Mouse (Mus musculus): ENCODE measurements around the gene Olfr1513. TPM values are rescaled to one million over a fixed set of nuclear protein-coding genes. Genes with fewer than 3 reads are reported as not detected.

Olfr1513 gene
- polyA plus RNA-seq (2014; fragmentation: Illumina TruSeq; extraction: RNeasy Lipid Tissue Mini Kit (QIAGEN cat#74804); ENCODE audit: low replicate concordance): not detected

DNA sequence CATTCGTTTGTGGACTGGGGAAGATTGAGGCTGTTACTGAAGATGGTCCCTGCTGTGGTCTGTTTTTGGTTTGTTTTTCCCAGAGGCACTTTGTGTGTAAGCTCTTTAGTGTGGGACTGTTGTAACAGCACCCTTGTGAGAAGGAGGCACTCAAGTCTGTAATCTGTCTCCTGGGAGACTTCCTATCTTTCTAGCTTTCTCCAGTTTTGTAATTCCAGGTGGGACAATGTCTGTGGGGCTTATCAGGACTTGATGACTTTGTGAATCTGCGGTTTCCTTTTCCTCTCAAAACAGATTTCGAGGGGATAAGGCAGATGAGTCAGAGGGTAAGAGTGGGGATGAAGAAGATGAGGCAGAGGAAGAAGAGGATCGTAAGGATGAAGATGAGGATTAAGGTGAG, at the start of gene Olfr1513:
Gene Olfr1513 (minus strand): TSS at position 101 of the 400 bp plus-strand sequence.

DNA sequence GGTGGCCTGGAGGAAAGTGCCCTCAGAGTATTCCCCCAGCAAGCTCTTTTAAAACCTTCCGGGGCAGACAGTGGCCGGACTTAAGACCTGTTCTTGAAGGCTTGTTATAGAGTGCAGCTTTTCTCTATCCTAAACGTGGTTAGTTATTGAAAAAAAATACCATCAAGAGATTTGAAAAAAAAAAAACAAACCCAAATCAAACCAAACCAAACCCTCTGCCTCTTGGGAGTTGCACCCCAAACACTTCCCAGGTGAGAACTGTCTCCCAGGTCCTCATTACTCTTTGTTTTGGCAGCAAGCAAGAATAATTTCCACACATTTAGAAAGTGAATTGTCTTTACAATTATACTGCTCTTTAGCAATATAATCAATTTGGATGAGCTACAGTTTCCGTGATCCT, 41.1 kb upstream of the Olfr1513 start, which contains the start of gene Olfr1511:
Gene Olfr1511 (minus strand): TSS at position 101 of the 400 bp plus-strand sequence.

DNA sequence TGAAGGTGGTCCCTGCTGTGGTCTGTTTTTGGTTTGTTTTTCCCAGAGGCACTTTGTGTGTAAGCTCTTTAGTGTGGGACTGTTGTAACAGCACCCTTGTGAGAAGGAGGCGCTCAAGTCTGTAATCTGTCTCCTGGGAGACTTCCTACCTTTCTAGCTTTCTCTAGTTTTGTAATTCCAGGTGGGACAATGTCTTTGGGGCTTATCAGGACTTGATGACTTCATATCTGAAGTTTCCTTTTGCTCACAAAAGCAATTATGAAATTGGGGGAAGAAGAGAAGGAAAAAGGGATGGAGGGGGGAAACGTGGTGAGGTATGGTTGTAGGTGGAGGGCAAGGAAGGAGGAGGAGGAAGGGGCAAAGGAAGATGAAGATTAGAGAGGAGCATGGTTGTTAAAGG, 22.9 kb upstream of the Olfr1513 start, which contains the start of gene Olfr1512:
Gene Olfr1512 (minus strand): TSS at position 101 of the 400 bp plus-strand sequence.

GRCm38 (mm10) chr14:52327910-52328812, 28.0 kb downstream of the Olfr1513 start, which contains the start of gene Sall2:
Gene Sall2, minus strand, starts transcription at chr14:52328762.

GRCm38 (mm10) chr14:52304644-52305271, 51.5 kb downstream of the Olfr1513 start, which contains the start of gene Mettl3:
Gene Mettl3, minus strand, starts transcription at chr14:52305128.

Other genes starting within 250 kb of the Olfr1513 start
- gene Rpgrip1, start 245.7 kb downstream of the Olfr1513 start, polyA plus RNA-seq (2014; fragmentation: Illumina TruSeq; extraction: RNeasy Lipid Tissue Mini Kit (QIAGEN cat#74804); ENCODE audit: low replicate concordance): 2.0 TPM
- gene Supt16, start 159.0 kb downstream of the Olfr1513 start, polyA plus RNA-seq (2014; fragmentation: Illumina TruSeq; extraction: RNeasy Lipid Tissue Mini Kit (QIAGEN cat#74804); ENCODE audit: low replicate concordance): 37.6 TPM
- gene Chd8, start 98.6 kb downstream of the Olfr1513 start, polyA plus RNA-seq (2014; fragmentation: Illumina TruSeq; extraction: RNeasy Lipid Tissue Mini Kit (QIAGEN cat#74804); ENCODE audit: low replicate concordance): 45.7 TPM
- 31.1 TPM for gene Tox4, start 77.3 kb downstream of the Olfr1513 start, polyA plus RNA-seq (2014; fragmentation: Illumina TruSeq; extraction: RNeasy Lipid Tissue Mini Kit (QIAGEN cat#74804); ENCODE audit: low replicate concordance)
- gene Rab2b, start 76.9 kb downstream of the Olfr1513 start, polyA plus RNA-seq (2014; fragmentation: Illumina TruSeq; extraction: RNeasy Lipid Tissue Mini Kit (QIAGEN cat#74804); ENCODE audit: low replicate concordance): 6.8 TPM
- 21.5 TPM for gene Mettl3, start 51.3 kb downstream of the Olfr1513 start, polyA plus RNA-seq (2014; fragmentation: Illumina TruSeq; extraction: RNeasy Lipid Tissue Mini Kit (QIAGEN cat#74804); ENCODE audit: low replicate concordance)
- gene Sall2, start 27.6 kb downstream of the Olfr1513 start, polyA plus RNA-seq (2014; fragmentation: Illumina TruSeq; extraction: RNeasy Lipid Tissue Mini Kit (QIAGEN cat#74804); ENCODE audit: low replicate concordance): 1.7 TPM
- gene Olfr1512, start 22.8 kb upstream of the Olfr1513 start, polyA plus RNA-seq (2014; fragmentation: Illumina TruSeq; extraction: RNeasy Lipid Tissue Mini Kit (QIAGEN cat#74804); ENCODE audit: low replicate concordance): not detected
- not detected for gene Olfr1511, start 41.0 kb upstream of the Olfr1513 start, polyA plus RNA-seq (2014; fragmentation: Illumina TruSeq; extraction: RNeasy Lipid Tissue Mini Kit (QIAGEN cat#74804); ENCODE audit: low replicate concordance)
- gene Olfr1510, start 58.0 kb upstream of the Olfr1513 start, polyA plus RNA-seq (2014; fragmentation: Illumina TruSeq; extraction: RNeasy Lipid Tissue Mini Kit (QIAGEN cat#74804); ENCODE audit: low replicate concordance): not detected
- gene Olfr1509, start 86.6 kb upstream of the Olfr1513 start, polyA plus RNA-seq (2014; fragmentation: Illumina TruSeq; extraction: RNeasy Lipid Tissue Mini Kit (QIAGEN cat#74804); ENCODE audit: low replicate concordance): not detected
- not detected for gene Olfr1508, start 111.1 kb upstream of the Olfr1513 start, polyA plus RNA-seq (2014; fragmentation: Illumina TruSeq; extraction: RNeasy Lipid Tissue Mini Kit (QIAGEN cat#74804); ENCODE audit: low replicate concordance)
- gene Olfr1507, start 139.3 kb upstream of the Olfr1513 start, polyA plus RNA-seq (2014; fragmentation: Illumina TruSeq; extraction: RNeasy Lipid Tissue Mini Kit (QIAGEN cat#74804); ENCODE audit: low replicate concordance): not detected